Mouse (Mus musculus): ENCODE results near the gene Samd15. TPM values are rescaled to one million over a fixed set of nuclear protein-coding genes. Genes with fewer than 3 reads are reported as not detected.
"Not testable (repeated sequence)": the region's sequence is repeated elsewhere in the genome, so short reads cannot be mapped to it uniquely, and the experiment has no call there.

Gene Samd15
- 1.4 and 1.6 TPM in 2 replicates for polyA plus RNA-seq (2014; fragmentation: Nextera tagmentation; extraction: Ambion mirVana)

- Histone ChIP-seq H3K4me1 (replicated peaks; ENCODE audit: control insufficient read depth, insufficient read depth, low read length) (peaks cover 8% of the 10 kb centered on the region; the same call in 1 of the 2 replicates), H3K9ac (ENCODE audit: low read length) (peak within 1 kb of the TSS; percentile 85), H3K27ac (ENCODE audit: low read depth, low read length) (peak within 1 kb of the TSS; percentile 79), H3K36me3 (ENCODE audit: control insufficient read depth, insufficient read depth, low read length) (no peaks in the 10 kb centered on the region), H3K4me3 (ENCODE audit: low read depth, low read length) (peak within 1 kb of the TSS; percentile 82), H3K4me2 (ENCODE audit: low read depth, low read length, severe bottlenecking) (peak within 1 kb of the TSS; percentile 90), H3K27me3 (ENCODE audit: control insufficient read depth, insufficient read depth, low read length) (no peaks in the 10 kb centered on the region), H3K9me3 (ENCODE audit: control insufficient read depth, low read length) (no peaks in the 10 kb centered on the region)
- 1% methylated on average over 38 of the region's 38 CpGs for WGBS
- ATAC-seq (replicated peaks; ENCODE audit: low FRiP score) (peak; percentile 59), DNase-seq (ENCODE audit: low spot score) (no peak)
Measured at GRCm38 (mm10) chr12:87199206-87199972, at the start of gene Samd15. TSS of gene Samd15 (plus strand) at chr12:87199723.

GRCm38 (mm10) chr12:87154448-87154847 lies 45.1 kb upstream of the Samd15 start:
- H3K4me2 ChIP-seq (ENCODE audit: low read depth, low read length, severe bottlenecking); H3K9me3 ChIP-seq (ENCODE audit: control insufficient read depth, low read length); ATAC-seq (replicated peaks; ENCODE audit: low FRiP score); H3K27ac ChIP-seq (ENCODE audit: low read depth, low read length); H3K4me1 ChIP-seq (replicated peaks; ENCODE audit: control insufficient read depth, insufficient read depth, low read length); H3K9ac ChIP-seq (ENCODE audit: low read length); H3K36me3 ChIP-seq (ENCODE audit: control insufficient read depth, insufficient read depth, low read length); H3K27me3 ChIP-seq (ENCODE audit: control insufficient read depth, insufficient read depth, low read length); H3K4me3 ChIP-seq (ENCODE audit: low read depth, low read length); DNase-seq (ENCODE audit: low spot score): not testable (repeated sequence)
- WGBS: 91% methylated on average over 4 of the region's 4 CpGs

GRCm38 (mm10) chr12:87157361-87157760 lies 42.2 kb upstream of the Samd15 start:
- no peaks in the 10 kb centered on the region for H3K27me3 ChIP-seq (ENCODE audit: control insufficient read depth, insufficient read depth, low read length)
- DNase-seq (ENCODE audit: low spot score): no peak
- no peak overlapping the region for H3K4me2 ChIP-seq (ENCODE audit: low read depth, low read length, severe bottlenecking)
- no peak overlapping the region for H3K9ac ChIP-seq (ENCODE audit: low read length)
- ATAC-seq (replicated peaks; ENCODE audit: low FRiP score): no peak
- WGBS: 60% methylated on average over 4 of the region's 4 CpGs
- no peaks in the 10 kb centered on the region for H3K9me3 ChIP-seq (ENCODE audit: control insufficient read depth, low read length)
- no peak overlapping the region for H3K4me3 ChIP-seq (ENCODE audit: low read depth, low read length)
- no peaks in the 10 kb centered on the region for H3K36me3 ChIP-seq (ENCODE audit: control insufficient read depth, insufficient read depth, low read length)
- H3K4me1 ChIP-seq (replicated peaks; ENCODE audit: control insufficient read depth, insufficient read depth, low read length): no peaks in the 10 kb centered on the region
- no peak overlapping the region for H3K27ac ChIP-seq (ENCODE audit: low read depth, low read length)

GRCm38 (mm10) chr12:87158099-87158498 lies 41.4 kb upstream of the Samd15 start:
- 68% methylated on average over 7 of the region's 7 CpGs for WGBS
- DNase-seq (ENCODE audit: low spot score): no peak
- ATAC-seq (replicated peaks; ENCODE audit: low FRiP score): no peak

GRCm38 (mm10) chr12:87160310-87160709 lies 39.2 kb upstream of the Samd15 start:
- Histone ChIP-seq H3K9me3 (ENCODE audit: control insufficient read depth, low read length) (no peaks in the 10 kb centered on the region), H3K4me1 (replicated peaks; ENCODE audit: control insufficient read depth, insufficient read depth, low read length) (no peaks in the 10 kb centered on the region), H3K27ac (ENCODE audit: low read depth, low read length) (no peak overlapping the region), H3K9ac (ENCODE audit: low read length) (no peak overlapping the region), H3K4me2 (ENCODE audit: low read depth, low read length, severe bottlenecking) (no peak overlapping the region), H3K27me3 (ENCODE audit: control insufficient read depth, insufficient read depth, low read length) (no peaks in the 10 kb centered on the region), H3K36me3 (ENCODE audit: control insufficient read depth, insufficient read depth, low read length) (no peaks in the 10 kb centered on the region), H3K4me3 (ENCODE audit: low read depth, low read length) (no peak overlapping the region)
- whole genome bisulfite sequencing: 85% methylated on average over 1 of the region's 1 CpGs
- ATAC-seq (replicated peaks; ENCODE audit: low FRiP score) (no peak), DNase-seq (ENCODE audit: low spot score) (no peak)

More at GRCm38 (mm10) chr12:87158099-87158498, 41.4 kb upstream of the Samd15 start:
- H3K4me1 ChIP-seq (replicated peaks; ENCODE audit: control insufficient read depth, insufficient read depth, low read length): no peaks in the 10 kb centered on the region
- H3K9me3 ChIP-seq (ENCODE audit: control insufficient read depth, low read length): no peaks in the 10 kb centered on the region
- H3K4me2 ChIP-seq (ENCODE audit: low read depth, low read length, severe bottlenecking): no peak overlapping the region
- H3K27me3 ChIP-seq (ENCODE audit: control insufficient read depth, insufficient read depth, low read length): no peaks in the 10 kb centered on the region
- H3K27ac ChIP-seq (ENCODE audit: low read depth, low read length): no peak overlapping the region
- no peaks in the 10 kb centered on the region for H3K36me3 ChIP-seq (ENCODE audit: control insufficient read depth, insufficient read depth, low read length)
- no peak overlapping the region for H3K4me3 ChIP-seq (ENCODE audit: low read depth, low read length)
- H3K9ac ChIP-seq (ENCODE audit: low read length): no peak overlapping the region

- no peaks in the 10 kb centered on the region for H3K9me3 ChIP-seq (ENCODE audit: control insufficient read depth, low read length)
- no peak overlapping the region for H3K27ac ChIP-seq (ENCODE audit: low read depth, low read length)
- ATAC-seq (replicated peaks; ENCODE audit: low FRiP score): no peak
- no peak for DNase-seq (ENCODE audit: low spot score)
- no peaks in the 10 kb centered on the region for H3K27me3 ChIP-seq (ENCODE audit: control insufficient read depth, insufficient read depth, low read length)
- no peaks in the 10 kb centered on the region for H3K36me3 ChIP-seq (ENCODE audit: control insufficient read depth, insufficient read depth, low read length)
- 92% methylated on average over 5 of the region's 5 CpGs for WGBS
- H3K4me2 ChIP-seq (ENCODE audit: low read depth, low read length, severe bottlenecking): no peak overlapping the region
- H3K4me1 ChIP-seq (replicated peaks; ENCODE audit: control insufficient read depth, insufficient read depth, low read length): no peaks in the 10 kb centered on the region
- H3K4me3 ChIP-seq (ENCODE audit: low read depth, low read length): no peak overlapping the region
- no peak overlapping the region for H3K9ac ChIP-seq (ENCODE audit: low read length)
Measured at GRCm38 (mm10) chr12:87160815-87161214, 38.7 kb upstream of the Samd15 start.

GRCm38 (mm10) chr12:87175194-87175946 lies 24.2 kb upstream of the Samd15 start:
- H3K4me2 ChIP-seq (ENCODE audit: low read depth, low read length, severe bottlenecking): no peak overlapping the region
- H3K4me3 ChIP-seq (ENCODE audit: low read depth, low read length): no peak overlapping the region
- WGBS: 86% methylated on average over 4 of the region's 4 CpGs
- H3K27me3 ChIP-seq (ENCODE audit: control insufficient read depth, insufficient read depth, low read length): no peaks in the 10 kb centered on the region
- H3K4me1 ChIP-seq (replicated peaks; ENCODE audit: control insufficient read depth, insufficient read depth, low read length): no peaks in the 10 kb centered on the region
- ATAC-seq (replicated peaks; ENCODE audit: low FRiP score) (no peak), DNase-seq (ENCODE audit: low spot score) (no peak)
- no peaks in the 10 kb centered on the region; the same call in 1 of the 2 replicates for H3K36me3 ChIP-seq (ENCODE audit: control insufficient read depth, insufficient read depth, low read length)
- no peak overlapping the region for H3K27ac ChIP-seq (ENCODE audit: low read depth, low read length)
- no peak overlapping the region for H3K9ac ChIP-seq (ENCODE audit: low read length)
- no peaks in the 10 kb centered on the region for H3K9me3 ChIP-seq (ENCODE audit: control insufficient read depth, low read length)

- H3K27me3 ChIP-seq (ENCODE audit: control insufficient read depth, insufficient read depth, low read length): no peaks in the 10 kb centered on the region
- no peak overlapping the region for H3K4me2 ChIP-seq (ENCODE audit: low read depth, low read length, severe bottlenecking)
- no peak overlapping the region for H3K27ac ChIP-seq (ENCODE audit: low read depth, low read length)
- no peaks in the 10 kb centered on the region; the same call in 1 of the 2 replicates for H3K36me3 ChIP-seq (ENCODE audit: control insufficient read depth, insufficient read depth, low read length)
- H3K9me3 ChIP-seq (ENCODE audit: control insufficient read depth, low read length): no peaks in the 10 kb centered on the region
- no peaks in the 10 kb centered on the region for H3K4me1 ChIP-seq (replicated peaks; ENCODE audit: control insufficient read depth, insufficient read depth, low read length)
- DNase-seq (ENCODE audit: low spot score): no peak
- H3K4me3 ChIP-seq (ENCODE audit: low read depth, low read length): no peak overlapping the region
- 98% methylated on average over 4 of the region's 4 CpGs for WGBS
- no peak overlapping the region for H3K9ac ChIP-seq (ENCODE audit: low read length)
- ATAC-seq (replicated peaks; ENCODE audit: low FRiP score): no peak
Measured at GRCm38 (mm10) chr12:87177631-87178030, 21.9 kb upstream of the Samd15 start.
